Mouse (Mus musculus) E14TG2a.4 (cell line): ENCODE results near the gene Olfr288.

Experiments used
- H3K27me3 ChIP-seq: 2 replicates; pipeline ENCODE4 v1.6.1; 2014; ENCODE audit warnings: low read length, control low read depth; ENCODE audit not compliant: insufficient read depth
- H3K36me3 ChIP-seq: 2 replicates; pipeline ENCODE4 v1.6.1; 2014; ENCODE audit warnings: low read length, control low read depth; ENCODE audit not compliant: insufficient read depth
- H3K4me1 ChIP-seq: replicated peaks from 2 replicates; pipeline ENCODE4 v1.6.1; 2014; ENCODE audit warnings: low read depth, low read length, control low read depth
- H3K4me3 ChIP-seq: replicated peaks from 2 replicates; pipeline ENCODE4 v1.5.1; 2014; ENCODE audit warnings: mild to moderate bottlenecking, low read length
- H3K9me3 ChIP-seq: 2 replicates; pipeline ENCODE4 v1.6.1; 2014; ENCODE audit warnings: low read length, control low read depth
- CTCF ChIP-seq: conservative IDR thresholded peaks from 2 replicates; pipeline ENCODE4 v1.5.1; 2014; ENCODE audit warnings: low read length
- NANOG ChIP-seq: IDR thresholded peaks from 2 replicates; pipeline ENCODE4 v1.6.1; 2014; ENCODE audit warnings: borderline replicate concordance, low read length, mixed read lengths
- POU5F1 ChIP-seq: IDR thresholded peaks from 2 replicates; pipeline ENCODE4 v1.6.1; 2014; ENCODE audit warnings: low read length, borderline replicate concordance

Gene Olfr288

GRCm38 (mm10) chr15:98195442-98195841 lies at the start of gene Olfr288:
Olfr288 (minus strand) TSS chr15:98195542.
- Histone ChIP-seq H3K36me3 (no peaks in the 10 kb centered on the region), H3K4me3 (no peak within 1 kb of the TSS), H3K9me3 (no peaks in the 10 kb centered on the region), H3K4me1 (no peaks in the 10 kb centered on the region), H3K27me3 (peaks cover 4% of the 10 kb centered on the region)
- TF ChIP-seq CTCF (no peak), POU5F1 (no peak), NANOG (no peak)

- Histone ChIP-seq H3K36me3 (no peaks in the 10 kb centered on the region), H3K4me3 (no peak overlapping the region), H3K27me3 (no peaks in the 10 kb centered on the region), H3K4me1 (no peaks in the 10 kb centered on the region), H3K9me3 (no peaks in the 10 kb centered on the region)
- TF ChIP-seq CTCF (no peak), NANOG (no peak), POU5F1 (no peak)
Measured at GRCm38 (mm10) chr15:98235442-98235841, 40.1 kb upstream of the Olfr288 start.

GRCm38 (mm10) chr15:98234350-98234749 lies 39.0 kb upstream of the Olfr288 start, which contains the start of gene Olfr286:
Olfr286 (minus strand) TSS chr15:98234450.
- H3K36me3 ChIP-seq: no peaks in the 10 kb centered on the region
- no peak for TF ChIP-seq POU5F1
- no peak for TF ChIP-seq NANOG
- TF ChIP-seq CTCF: no peak

GRCm38 (mm10) chr15:98226096-98226495 lies 30.8 kb upstream of the Olfr288 start:
- Histone ChIP-seq H3K36me3 (no peaks in the 10 kb centered on the region), H3K27me3 (no peaks in the 10 kb centered on the region), H3K9me3 (0 out of 2 replicates have a peak, but pooled peaks cover 7% of the 10 kb centered on the region), H3K4me3 (no peak overlapping the region), H3K4me1 (peaks cover 10% of the 10 kb centered on the region)
- TF ChIP-seq POU5F1: no peak
- no peak for TF ChIP-seq NANOG
- TF ChIP-seq CTCF: no peak

More at GRCm38 (mm10) chr15:98234350-98234749, 39.0 kb upstream of the Olfr288 start, which contains the start of gene Olfr286:
- Histone ChIP-seq H3K27me3 (no peaks in the 10 kb centered on the region), H3K9me3 (no peaks in the 10 kb centered on the region), H3K4me1 (no peaks in the 10 kb centered on the region), H3K4me3 (no peak within 1 kb of the TSS)

GRCm38 (mm10) chr15:98225610-98226009 lies 30.3 kb upstream of the Olfr288 start:
- no peak for TF ChIP-seq CTCF
- no peak for TF ChIP-seq POU5F1
- no peak for TF ChIP-seq NANOG
- Histone ChIP-seq H3K9me3 (0 out of 2 replicates have a peak, but pooled peaks cover 7% of the 10 kb centered on the region), H3K4me3 (no peak overlapping the region), H3K27me3 (no peaks in the 10 kb centered on the region), H3K36me3 (no peaks in the 10 kb centered on the region), H3K4me1 (peaks cover 10% of the 10 kb centered on the region)

GRCm38 (mm10) chr15:98222377-98222776 lies 27.0 kb upstream of the Olfr288 start:
- Histone ChIP-seq H3K9me3 (no peaks in the 10 kb centered on the region), H3K27me3 (no peaks in the 10 kb centered on the region), H3K4me3 (no peak overlapping the region), H3K36me3 (no peaks in the 10 kb centered on the region), H3K4me1 (peaks cover 10% of the 10 kb centered on the region)
- TF ChIP-seq NANOG: no peak
- no peak for TF ChIP-seq POU5F1
- no peak for TF ChIP-seq CTCF

- peaks cover 5% of the 10 kb centered on the region for H3K4me1 ChIP-seq
- no peaks in the 10 kb centered on the region for H3K9me3 ChIP-seq
- no peak within 1 kb of the TSS for H3K4me3 ChIP-seq
- TF ChIP-seq NANOG (no peak), POU5F1 (no peak)
- H3K36me3 ChIP-seq: no peaks in the 10 kb centered on the region
- no peaks in the 10 kb centered on the region for H3K27me3 ChIP-seq
Measured at GRCm38 (mm10) chr15:98220877-98221276, 25.5 kb upstream of the Olfr288 start, which contains the start of the genes Gm44579 and Olfr287. Gm44579 (minus strand) TSS chr15:98220977. Olfr287 (minus strand) TSS chr15:98221056.

GRCm38 (mm10) chr15:98214130-98214529 lies 18.8 kb upstream of the Olfr288 start:
- Histone ChIP-seq H3K36me3 (no peaks in the 10 kb centered on the region), H3K4me3 (no peak overlapping the region), H3K9me3 (no peaks in the 10 kb centered on the region), H3K27me3 (no peaks in the 10 kb centered on the region), H3K4me1 (no peaks in the 10 kb centered on the region)
- TF ChIP-seq NANOG (no peak), POU5F1 (no peak), CTCF (no peak)

- TF ChIP-seq POU5F1: no peak
- TF ChIP-seq NANOG: no peak
- TF ChIP-seq CTCF: no peak
- Histone ChIP-seq H3K4me1 (no peaks in the 10 kb centered on the region), H3K27me3 (no peaks in the 10 kb centered on the region)
Measured at GRCm38 (mm10) chr15:98213336-98213870, 18.1 kb upstream of the Olfr288 start.

More at GRCm38 (mm10) chr15:98213336-98213870, 18.1 kb upstream of the Olfr288 start:
- no peaks in the 10 kb centered on the region for H3K36me3 ChIP-seq
- no peaks in the 10 kb centered on the region for H3K9me3 ChIP-seq
- H3K4me3 ChIP-seq: no peak overlapping the region
